Mouse (Mus musculus) midbrain, embryonic 14.5 days (tissue): ENCODE data around the gene Gm10837. TPM values are rescaled to one million over a fixed set of nuclear protein-coding genes. Genes with fewer than 3 reads are reported as not detected.

Experiments
- ATAC-seq: fragments of 200-750 bp; cut with Nextera tagmentation; 2 replicates; pipeline ENCODE4 v1.8.0; 2017; ENCODE audit warnings: moderate number of reproducible peaks, moderate library complexity; ENCODE audit not compliant: low FRiP score, low TSS enrichment
- DNase-seq: peaks from one replicate; pipeline ENCODE4 v3.0.0-alpha.2; 2015
- H3K27ac ChIP-seq: fragments of 300-500 bp; sonication (generic); replicated peaks from 2 replicates; pipeline ENCODE4 v1.5.1; 2014; ENCODE audit warnings: mild to moderate bottlenecking, low read depth, low read length, moderate library complexity
- H3K27me3 ChIP-seq: fragments of 300-500 bp; sonication (generic); 2 replicates; pipeline ENCODE4 v1.6.1; 2014; ENCODE audit warnings: low read length, control low read depth, mixed read lengths; ENCODE audit not compliant: control insufficient read depth, insufficient read depth
- H3K36me3 ChIP-seq: fragments of 300-500 bp; sonication (generic); 2 replicates; pipeline ENCODE4 v1.6.1; 2014; ENCODE audit warnings: low read length, control low read depth; ENCODE audit not compliant: control insufficient read depth, insufficient read depth
- H3K4me1 ChIP-seq: fragments of 300-500 bp; sonication (generic); 2 replicates; pipeline ENCODE4 v1.6.1; 2014; ENCODE audit warnings: mild to moderate bottlenecking, antibody characterized with exemption, low read length, control low read depth; ENCODE audit not compliant: control insufficient read depth, insufficient read depth
- H3K4me2 ChIP-seq: fragments of 300-500 bp; sonication (generic); 2 replicates; pipeline ENCODE4 v1.6.1; 2014; ENCODE audit warnings: mild to moderate bottlenecking, low read length, moderate library complexity
- H3K4me3 ChIP-seq: fragments of 300-500 bp; sonication (generic); replicated peaks from 2 replicates; pipeline ENCODE4 v1.5.1; 2014; ENCODE audit warnings: low read depth, low read length
- H3K9ac ChIP-seq: fragments of 300-500 bp; sonication (generic); replicated peaks from 2 replicates; pipeline ENCODE4 v1.6.1; 2014; ENCODE audit warnings: mild to moderate bottlenecking, low read length, moderate library complexity
- H3K9me3 ChIP-seq: fragments of 300-500 bp; sonication (generic); 2 replicates; pipeline ENCODE4 v1.6.1; 2016; ENCODE audit warnings: low read length, control low read depth, mixed read lengths; ENCODE audit not compliant: control insufficient read depth
- WGBS: fragments of 180-500 bp; shearing (Covaris S2); extraction: QIAGEN DNeasy Blood & Tissue Kit; methylation state at CpG from one replicate; pipeline ENCODE4 v1.1.7; 2014; 5-methylcytosine and 5-hydroxymethylcytosine counted together
- polyA plus RNA-seq: library from polyadenylated mRNA; unstranded; fragments of >200 nt; fragmentation: Nextera tagmentation; extraction: Ambion mirVana; gene quantifications from 2 replicates; pipeline ENCODE4 v1.2.1, GENCODE M21; 2014

Gene Gm10837
- polyA plus RNA-seq, 1 experiment from 2014 or later: 0.72 TPM

DNA sequence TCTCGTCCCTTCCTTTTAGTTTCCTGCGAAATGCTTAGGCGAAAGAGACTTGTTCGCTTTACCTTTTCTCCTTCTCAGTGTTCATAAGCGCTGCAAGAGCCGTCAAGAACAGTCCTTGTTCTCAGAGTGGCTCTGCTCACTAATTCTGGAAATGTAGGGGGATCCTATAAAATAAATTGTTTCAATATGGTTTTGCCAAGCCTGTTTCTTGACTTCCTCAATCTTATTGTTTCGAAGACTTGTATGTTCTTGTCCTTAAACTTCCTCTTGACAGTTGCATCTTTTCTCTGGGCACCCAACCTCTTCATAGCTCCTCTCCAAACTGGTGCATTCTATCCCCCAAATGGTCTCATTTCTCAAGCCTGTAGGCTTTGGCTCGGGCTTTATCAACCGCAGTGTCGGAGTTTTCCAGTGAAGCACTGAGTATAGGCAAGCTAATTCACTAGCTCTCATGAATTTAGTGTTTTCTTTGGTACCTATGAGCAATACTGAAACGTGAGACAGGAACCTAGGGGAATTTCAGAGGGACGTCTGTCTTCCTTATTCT is 4.7 kb upstream of the Gm10837 start:
- H3K4me3 ChIP-seq: no peak overlapping the region
- H3K27me3 ChIP-seq: peaks cover 80% of the 10 kb centered on the region
- 4% methylated on average over 12 of the region's 12 CpGs for WGBS
- H3K36me3 ChIP-seq: no peaks in the 10 kb centered on the region
- ATAC-seq (no peak), DNase-seq (peak; percentile 55)
- H3K4me1 ChIP-seq: no peaks in the 10 kb centered on the region
- H3K27ac ChIP-seq: peak overlapping the region; percentile 1; the same call in 1 of the 2 replicates
- H3K9me3 ChIP-seq: no peaks in the 10 kb centered on the region
- no peak overlapping the region for H3K9ac ChIP-seq
- H3K4me2 ChIP-seq: peak overlapping the region; percentile 56

DNA sequence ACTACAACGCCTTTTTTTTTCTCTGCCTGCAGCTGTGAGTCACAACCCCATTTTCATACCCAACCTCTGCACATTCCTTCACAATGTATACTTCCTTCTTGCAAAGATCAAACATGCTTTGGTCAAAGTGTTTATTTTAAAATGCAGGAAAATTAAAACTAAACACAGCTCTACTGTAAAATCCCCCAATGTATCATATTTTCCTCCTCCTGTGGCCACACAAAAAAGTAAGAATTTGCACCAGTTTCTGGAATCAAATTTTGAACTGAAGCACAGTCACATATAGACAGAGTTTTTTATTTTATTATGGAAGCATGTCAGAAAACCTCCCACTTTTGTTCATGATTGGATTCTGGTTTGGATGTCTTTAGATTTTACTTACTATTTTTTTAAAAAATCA is 3.8 kb upstream of the Gm10837 start:
- peaks cover 82% of the 10 kb centered on the region for H3K27me3 ChIP-seq
- no peaks in the 10 kb centered on the region for H3K9me3 ChIP-seq
- no peak overlapping the region for H3K27ac ChIP-seq
- H3K36me3 ChIP-seq: no peaks in the 10 kb centered on the region
- 26% methylated on average over 1 of the region's 1 CpGs for WGBS
- no peak overlapping the region for H3K4me3 ChIP-seq
- ATAC-seq: no peak
- DNase-seq: no peak
- no peaks in the 10 kb centered on the region for H3K4me1 ChIP-seq
- H3K9ac ChIP-seq: no peak overlapping the region
- H3K4me2 ChIP-seq: no peak overlapping the region

DNA sequence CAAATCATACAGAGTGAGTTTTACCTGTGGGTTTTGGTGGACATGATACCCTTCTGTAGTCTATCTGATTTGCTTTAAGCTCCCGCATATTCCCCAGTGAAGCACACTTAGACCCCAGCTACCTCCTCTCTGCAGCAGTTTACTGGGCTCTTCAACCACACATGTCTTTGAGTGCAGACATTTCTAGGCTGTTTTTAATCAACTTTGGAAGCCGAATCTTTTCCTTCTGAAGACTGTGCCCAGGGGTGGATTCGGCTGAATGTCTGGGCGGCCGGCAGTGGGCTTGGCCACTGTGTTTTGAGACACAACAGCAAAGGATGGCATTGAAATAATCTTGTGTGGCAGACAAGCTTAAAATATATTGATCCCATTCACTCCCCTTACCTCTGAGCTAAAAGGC is 3.0 kb upstream of the Gm10837 start:
- DNase-seq (peak; percentile 32), ATAC-seq (no peak)
- H3K27ac ChIP-seq: no peak overlapping the region
- no peak overlapping the region for H3K4me3 ChIP-seq
- H3K9me3 ChIP-seq: no peaks in the 10 kb centered on the region
- no peak overlapping the region for H3K9ac ChIP-seq
- no peaks in the 10 kb centered on the region for H3K4me1 ChIP-seq
- H3K36me3 ChIP-seq: no peaks in the 10 kb centered on the region
- H3K4me2 ChIP-seq: no peak overlapping the region
- 6% methylated on average over 5 of the region's 5 CpGs for WGBS
- H3K27me3 ChIP-seq: peaks cover 80% of the 10 kb centered on the region

DNA sequence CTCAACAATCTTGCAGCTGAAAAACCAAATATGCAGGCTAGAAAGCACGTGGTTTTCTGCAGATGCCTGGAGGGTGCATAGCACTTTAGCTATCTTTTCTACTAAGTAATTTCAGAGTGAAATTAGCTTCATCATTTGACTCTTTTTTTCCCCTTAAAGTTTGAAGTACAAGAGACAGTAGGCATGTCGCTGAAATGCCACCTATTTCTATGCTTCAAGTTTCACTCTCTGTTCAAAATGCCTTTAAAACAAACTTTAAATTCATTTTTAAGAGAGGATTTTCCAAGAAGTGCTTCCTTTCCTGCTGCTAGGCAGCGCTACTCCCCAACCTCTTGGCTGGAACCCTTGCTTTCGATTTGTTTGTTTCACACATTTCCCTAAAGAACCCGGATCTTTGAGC is 1.3 kb upstream of the Gm10837 start:
- peaks cover 78% of the 10 kb centered on the region for H3K27me3 ChIP-seq
- H3K9me3 ChIP-seq: peaks cover 3% of the 10 kb centered on the region; the same call in 1 of the 2 replicates
- no peak overlapping the region for H3K4me3 ChIP-seq
- H3K27ac ChIP-seq: no peak overlapping the region
- H3K4me1 ChIP-seq: no peaks in the 10 kb centered on the region
- no peaks in the 10 kb centered on the region for H3K36me3 ChIP-seq
- DNase-seq (peak; percentile 53), ATAC-seq (no peak)
- 2% methylated on average over 5 of the region's 5 CpGs for WGBS
- H3K9ac ChIP-seq: no peak overlapping the region
- H3K4me2 ChIP-seq: peak overlapping the region; percentile 46

DNA sequence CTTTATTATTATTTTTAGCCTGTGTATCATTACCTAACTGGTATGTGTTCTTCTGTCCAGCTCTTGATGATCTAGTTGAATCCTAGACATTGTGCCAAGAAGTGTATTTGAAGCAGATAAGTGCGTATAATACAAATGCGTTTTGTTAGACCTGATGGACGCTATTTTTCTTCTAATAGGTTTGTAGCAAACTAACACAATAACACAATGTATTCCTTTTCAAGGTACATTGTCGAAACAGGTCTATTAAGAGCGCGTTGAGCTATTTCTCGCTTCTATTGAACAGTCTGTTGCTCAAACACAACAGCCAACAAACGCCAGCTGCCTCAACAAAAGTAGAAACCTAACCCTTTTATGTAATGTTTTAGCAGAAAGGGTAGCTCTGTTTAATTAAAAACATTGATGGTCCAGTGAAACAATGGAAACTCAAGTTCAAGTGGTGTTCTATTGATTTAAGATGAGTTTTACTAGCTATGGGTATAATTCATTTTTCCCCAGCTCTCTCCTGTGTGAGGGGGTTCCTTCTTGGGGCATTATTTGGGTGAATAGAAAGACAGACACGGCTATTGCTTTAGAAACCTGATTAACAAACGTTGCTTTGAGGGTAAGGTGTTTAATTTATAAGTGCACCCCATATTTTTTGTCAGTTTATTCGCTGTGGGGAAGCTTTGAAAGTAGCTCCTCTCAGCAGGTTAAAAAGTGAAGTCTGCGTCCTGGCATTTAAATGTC is 536 bp upstream of the Gm10837 start:
- DNase-seq: peak; percentile 63
- no peaks in the 10 kb centered on the region for H3K36me3 ChIP-seq
- H3K27me3 ChIP-seq: peaks cover 69% of the 10 kb centered on the region
- no peak for ATAC-seq
- H3K9me3 ChIP-seq: peaks cover 4% of the 10 kb centered on the region; the same call in 1 of the 2 replicates
- 0 out of 2 replicates have a peak overlapping the region, but pooled peaks have one; percentile 41 for H3K27ac ChIP-seq
- WGBS: 1% methylated on average over 12 of the region's 12 CpGs
- H3K9ac ChIP-seq: no peak overlapping the region
- no peaks in the 10 kb centered on the region for H3K4me1 ChIP-seq
- H3K4me3 ChIP-seq: no peak overlapping the region
- H3K4me2 ChIP-seq: peak overlapping the region; percentile 46

DNA sequence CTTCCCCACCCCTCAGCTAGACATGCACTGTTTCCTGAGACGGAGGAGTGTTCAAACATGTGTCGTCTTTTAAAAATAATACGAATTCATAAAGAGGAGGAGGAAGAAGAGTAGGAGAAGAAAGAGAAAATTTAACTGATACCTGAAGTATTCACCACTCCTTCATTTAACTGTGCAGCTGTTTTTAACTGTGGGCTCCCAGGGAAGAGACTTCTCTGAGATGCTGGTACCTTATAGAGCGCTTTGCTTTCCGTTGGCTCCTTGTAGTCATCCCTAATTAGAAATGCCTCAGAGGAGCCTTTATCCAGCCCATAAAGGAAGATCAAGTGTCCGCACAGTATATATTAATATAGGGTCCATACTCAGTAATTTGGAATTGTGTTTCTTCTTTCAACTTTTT is 1.1 kb downstream of the Gm10837 start:
- Histone ChIP-seq H3K9ac (no peak overlapping the region), H3K4me3 (no peak overlapping the region), H3K4me1 (no peaks in the 10 kb centered on the region), H3K9me3 (peaks cover 4% of the 10 kb centered on the region; the same call in 1 of the 2 replicates), H3K36me3 (no peaks in the 10 kb centered on the region), H3K27ac (no peak overlapping the region), H3K27me3 (peaks cover 53% of the 10 kb centered on the region), H3K4me2 (no peak overlapping the region)
- DNase-seq (no peak), ATAC-seq (no peak)
- WGBS: 66% methylated on average over 6 of the region's 6 CpGs

DNA sequence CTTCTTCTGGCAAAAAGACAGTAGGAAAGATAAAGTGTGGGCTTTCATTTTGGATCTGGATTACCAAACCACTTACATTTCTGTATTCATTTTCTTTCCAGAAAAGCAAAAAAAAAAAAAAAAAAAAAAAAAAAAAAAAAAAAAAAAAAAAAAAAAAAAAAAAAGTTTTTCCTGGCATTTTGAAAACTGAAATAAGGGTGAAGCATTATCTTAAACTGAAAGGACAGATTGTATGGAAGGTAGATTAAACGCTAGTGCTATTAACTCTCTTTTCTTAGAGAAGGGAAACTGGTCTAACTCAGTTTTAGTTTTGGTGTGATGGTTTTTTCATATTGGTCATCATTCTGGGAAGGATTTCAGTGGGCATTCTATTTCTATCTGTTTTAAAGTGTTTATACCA is 1.6 kb downstream of the Gm10837 start:
- Histone ChIP-seq H3K4me3 (no peak overlapping the region), H3K4me2 (no peak overlapping the region), H3K4me1 (no peaks in the 10 kb centered on the region), H3K36me3 (no peaks in the 10 kb centered on the region), H3K9ac (no peak overlapping the region), H3K9me3 (peaks cover 4% of the 10 kb centered on the region; the same call in 1 of the 2 replicates), H3K27me3 (peaks cover 51% of the 10 kb centered on the region), H3K27ac (no peak overlapping the region)
- ATAC-seq (no peak), DNase-seq (no peak)
- 69% methylated on average over 1 of the region's 1 CpGs for WGBS

DNA sequence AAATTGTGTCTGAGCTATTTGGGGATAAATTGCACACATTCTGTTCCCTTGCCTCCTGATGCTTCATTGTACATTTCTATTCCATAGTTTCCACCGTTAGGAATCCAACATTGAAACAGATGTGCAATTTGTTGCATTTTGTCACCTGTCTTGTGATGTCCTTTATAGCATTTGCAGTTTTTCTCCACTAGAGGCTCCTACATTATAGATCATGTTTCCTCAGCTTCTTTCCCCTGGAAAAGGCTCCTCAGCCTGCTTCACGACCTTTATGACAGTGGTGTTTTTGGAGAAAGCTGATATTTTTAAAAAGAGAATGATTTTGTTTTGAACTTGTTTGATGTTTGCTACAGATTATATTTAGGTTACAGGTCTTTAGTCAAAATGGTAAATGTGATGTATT is 18.7 kb downstream of the Gm10837 start:
- no peak overlapping the region for H3K27ac ChIP-seq
- 32% methylated on average over 2 of the region's 2 CpGs for WGBS
- DNase-seq: peak; percentile 68
- no peaks in the 10 kb centered on the region for H3K4me1 ChIP-seq
- H3K4me2 ChIP-seq: no peak overlapping the region
- H3K36me3 ChIP-seq: no peaks in the 10 kb centered on the region
- no peak overlapping the region for H3K4me3 ChIP-seq
- no peak overlapping the region for H3K9ac ChIP-seq
- no peaks in the 10 kb centered on the region for H3K9me3 ChIP-seq
- no peaks in the 10 kb centered on the region for H3K27me3 ChIP-seq
- no peak for ATAC-seq

DNA sequence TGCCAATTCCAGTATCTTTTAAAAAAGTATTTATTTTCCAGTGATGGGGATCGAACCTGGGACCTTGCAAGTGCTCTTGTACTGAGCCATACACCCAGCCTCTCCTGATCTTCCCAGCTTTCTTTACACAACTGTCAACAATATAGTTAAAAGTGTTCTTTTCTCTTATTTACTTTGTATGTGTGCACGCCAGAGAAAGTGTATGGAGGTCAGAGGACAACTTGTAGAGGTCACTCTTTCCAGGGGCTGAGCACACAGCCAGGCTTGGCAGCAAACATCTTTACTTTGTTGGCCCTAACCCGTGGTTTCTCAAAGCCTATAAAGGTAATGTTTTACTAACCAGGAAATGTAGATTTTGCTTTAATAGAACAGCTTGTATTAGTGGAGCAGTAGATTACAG is 21.1 kb downstream of the Gm10837 start:
- no peak for DNase-seq

More for the DNA sequence above, 21.1 kb downstream of the Gm10837 start:
- H3K27me3 ChIP-seq: no peaks in the 10 kb centered on the region
- H3K36me3 ChIP-seq: no peaks in the 10 kb centered on the region
- no peaks in the 10 kb centered on the region for H3K9me3 ChIP-seq
- no peak overlapping the region for H3K9ac ChIP-seq
- H3K4me1 ChIP-seq: no peaks in the 10 kb centered on the region
- no peak overlapping the region for H3K4me3 ChIP-seq
- WGBS: 77% methylated on average over 3 of the region's 3 CpGs
- no peak for ATAC-seq
- H3K4me2 ChIP-seq: no peak overlapping the region
- no peak overlapping the region for H3K27ac ChIP-seq
